Mouse (Mus musculus): ENCODE data around the gene Rab3gap1. TPM values are rescaled to one million over a fixed set of nuclear protein-coding genes. Genes with fewer than 3 reads are reported as not detected.

The Rab3gap1 gene
- polyA plus RNA-seq (2015; fragmentation: Nextera tagmentation; extraction: Ambion mirVana), result 8.2 and 9.1 TPM in 2 replicates

- peak; percentile 97 for ATAC-seq (ENCODE audit: insufficient read depth)
- no peaks in the 10 kb centered on the region for H3K9me3 ChIP-seq (replicated peaks)
- 10% methylated on average over 47 of the region's 47 CpGs for WGBS (ENCODE audit: insufficient replicate concordance)
These were observed at the start of gene Rab3gap1 for GRCm38 (mm10) chr1:127868300-127869261. TSS of gene Rab3gap1 (plus strand) at chr1:127868773.

DNA sequence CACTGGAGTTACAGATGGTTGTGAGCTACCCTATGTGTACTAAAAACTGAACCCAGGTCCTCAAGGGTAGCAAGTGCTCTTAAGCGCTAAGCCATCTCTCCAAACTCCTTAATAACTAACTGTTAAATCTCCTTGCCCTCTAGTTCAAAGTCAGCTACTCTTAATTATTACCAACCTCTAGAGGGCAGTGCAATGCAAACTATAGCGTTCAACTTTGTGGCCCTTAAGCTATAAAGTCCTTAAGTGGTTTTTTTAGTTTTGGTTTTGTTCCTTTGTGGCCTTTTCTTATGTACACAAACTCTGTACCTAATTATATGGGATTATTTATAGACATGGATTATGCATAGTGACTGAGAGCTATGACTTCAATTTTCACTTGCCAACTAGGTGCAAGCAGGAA is 41.2 kb upstream of the Rab3gap1 start:
- Histone ChIP-seq H3K27me3 (no peaks in the 10 kb centered on the region), H3K27ac (replicated peaks) (no peak overlapping the region), H3K9me3 (replicated peaks) (no peaks in the 10 kb centered on the region), H3K36me3 (replicated peaks) (no peaks in the 10 kb centered on the region), H3K9ac (no peak overlapping the region), H3K4me3 (replicated peaks) (no peak overlapping the region), H3K4me1 (replicated peaks) (no peaks in the 10 kb centered on the region), H3K4me2 (no peak overlapping the region)
- 7% methylated on average over 2 of the region's 2 CpGs for WGBS (ENCODE audit: insufficient replicate concordance)
- ATAC-seq (ENCODE audit: insufficient read depth), result no peak

More at GRCm38 (mm10) chr1:127868300-127869261, at the start of gene Rab3gap1:
- Histone ChIP-seq H3K4me2 (peak within 1 kb of the TSS; percentile 66), H3K4me3 (replicated peaks) (peak within 1 kb of the TSS; percentile 93), H3K4me1 (replicated peaks) (peaks cover 16% of the 10 kb centered on the region), H3K27ac (replicated peaks) (peak within 1 kb of the TSS; percentile 86), H3K27me3 (no peaks in the 10 kb centered on the region), H3K36me3 (replicated peaks) (peaks cover 5% of the 10 kb centered on the region; the same call in 1 of the 2 replicates), H3K9ac (peak within 1 kb of the TSS; percentile 80)

DNA sequence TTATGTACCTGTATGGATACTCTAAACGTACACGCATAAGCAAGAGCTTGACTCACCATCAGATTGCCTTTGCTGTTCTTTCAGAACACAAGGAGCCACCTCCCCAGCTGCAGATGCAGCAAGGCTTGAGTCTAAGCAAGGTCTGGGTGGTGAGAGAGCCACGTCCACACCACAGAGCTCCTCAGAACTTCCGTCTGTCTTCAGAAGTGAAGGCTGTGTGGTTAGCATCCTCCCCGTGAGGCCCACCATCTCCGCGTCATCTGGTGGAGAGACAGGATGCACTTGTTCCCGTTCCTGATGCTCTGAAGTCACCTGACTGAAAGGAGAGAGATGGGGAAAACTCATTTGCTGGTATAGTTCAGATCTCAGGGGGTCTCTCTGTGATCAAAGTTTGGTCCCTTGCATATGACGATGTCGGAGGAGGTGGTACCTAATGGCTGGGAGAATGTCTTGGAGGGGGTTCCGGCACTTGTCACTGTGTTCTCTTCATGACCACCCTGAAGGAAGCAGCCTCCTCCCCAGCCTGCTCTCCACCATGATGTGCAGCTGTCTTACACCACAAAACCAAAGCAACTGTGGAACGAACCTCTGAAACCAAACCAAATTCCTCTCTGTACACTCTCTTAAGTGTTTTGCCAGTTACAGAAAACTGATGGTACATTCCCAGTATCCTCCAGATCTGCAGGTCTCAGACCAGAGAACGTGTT is 38.2 kb upstream of the Rab3gap1 start:
- Histone ChIP-seq H3K9me3 (replicated peaks) (no peaks in the 10 kb centered on the region), H3K27me3 (no peaks in the 10 kb centered on the region)
- no peak for ATAC-seq (ENCODE audit: insufficient read depth)

GRCm38 (mm10) chr1:127833714-127834113 is 34.9 kb upstream of the Rab3gap1 start:
- Histone ChIP-seq H3K4me3 (replicated peaks) (no peak overlapping the region), H3K9me3 (replicated peaks) (no peaks in the 10 kb centered on the region), H3K9ac (no peak overlapping the region), H3K4me2 (no peak overlapping the region), H3K27ac (replicated peaks) (no peak overlapping the region), H3K4me1 (replicated peaks) (no peaks in the 10 kb centered on the region; the same call in 1 of the 2 replicates), H3K36me3 (replicated peaks) (no peaks in the 10 kb centered on the region), H3K27me3 (no peaks in the 10 kb centered on the region)
- peak; percentile 52; the same call in 1 of the 2 replicates for ATAC-seq (ENCODE audit: insufficient read depth)
- 24% methylated on average over 2 of the region's 2 CpGs for WGBS (ENCODE audit: insufficient replicate concordance)

More for the DNA sequence above, 38.2 kb upstream of the Rab3gap1 start:
- Histone ChIP-seq H3K36me3 (replicated peaks) (no peaks in the 10 kb centered on the region), H3K4me2 (no peak overlapping the region), H3K27ac (replicated peaks) (no peak overlapping the region), H3K4me3 (replicated peaks) (no peak overlapping the region), H3K4me1 (replicated peaks) (no peaks in the 10 kb centered on the region; the same call in 1 of the 2 replicates), H3K9ac (no peak overlapping the region)
- 42% methylated on average over 13 of the region's 13 CpGs for WGBS (ENCODE audit: insufficient replicate concordance)

- no peak overlapping the region for H3K27ac ChIP-seq (replicated peaks)
- ATAC-seq (ENCODE audit: insufficient read depth), result no peak
- 41% methylated on average over 4 of the region's 4 CpGs for WGBS (ENCODE audit: insufficient replicate concordance)
These were observed 34.4 kb upstream of the Rab3gap1 start for GRCm38 (mm10) chr1:127834202-127834601.

DNA sequence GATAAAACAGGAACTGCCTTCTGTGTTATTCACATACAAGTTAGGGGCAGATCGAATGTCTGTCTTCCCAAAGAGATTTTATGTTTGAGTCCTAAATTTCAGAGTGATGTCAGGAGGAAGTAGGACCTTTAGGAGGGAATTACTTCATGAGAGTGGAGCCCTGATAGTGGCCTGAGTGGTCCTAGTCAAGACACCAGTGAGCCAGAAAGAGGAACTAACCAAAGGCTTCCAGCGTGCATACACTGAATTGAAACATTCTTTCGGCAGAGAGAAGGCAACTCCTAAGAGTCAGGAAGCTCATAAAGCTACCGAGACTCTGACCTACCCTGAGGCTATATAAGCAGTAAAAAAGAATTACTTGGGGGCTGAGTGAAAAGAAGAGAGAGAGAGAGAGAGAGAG is 32.0 kb upstream of the Rab3gap1 start:
- H3K4me2 ChIP-seq, result no peak overlapping the region
- ATAC-seq (ENCODE audit: insufficient read depth), result no peak
- no peaks in the 10 kb centered on the region for H3K27me3 ChIP-seq
- no peak overlapping the region for H3K9ac ChIP-seq
- H3K9me3 ChIP-seq (replicated peaks), result no peaks in the 10 kb centered on the region
- no peak overlapping the region for H3K27ac ChIP-seq (replicated peaks)
- no peaks in the 10 kb centered on the region; the same call in 1 of the 2 replicates for H3K4me1 ChIP-seq (replicated peaks)
- no peak overlapping the region for H3K4me3 ChIP-seq (replicated peaks)
- 17% methylated on average over 4 of the region's 4 CpGs for WGBS (ENCODE audit: insufficient replicate concordance)
- H3K36me3 ChIP-seq (replicated peaks), result no peaks in the 10 kb centered on the region

More at GRCm38 (mm10) chr1:127834202-127834601, 34.4 kb upstream of the Rab3gap1 start:
- H3K4me2 ChIP-seq, result no peak overlapping the region
- no peaks in the 10 kb centered on the region for H3K36me3 ChIP-seq (replicated peaks)
- no peaks in the 10 kb centered on the region for H3K9me3 ChIP-seq (replicated peaks)
- no peak overlapping the region for H3K9ac ChIP-seq
- no peaks in the 10 kb centered on the region for H3K27me3 ChIP-seq
- H3K4me1 ChIP-seq (replicated peaks), result no peaks in the 10 kb centered on the region; the same call in 1 of the 2 replicates
- H3K4me3 ChIP-seq (replicated peaks), result no peak overlapping the region

DNA sequence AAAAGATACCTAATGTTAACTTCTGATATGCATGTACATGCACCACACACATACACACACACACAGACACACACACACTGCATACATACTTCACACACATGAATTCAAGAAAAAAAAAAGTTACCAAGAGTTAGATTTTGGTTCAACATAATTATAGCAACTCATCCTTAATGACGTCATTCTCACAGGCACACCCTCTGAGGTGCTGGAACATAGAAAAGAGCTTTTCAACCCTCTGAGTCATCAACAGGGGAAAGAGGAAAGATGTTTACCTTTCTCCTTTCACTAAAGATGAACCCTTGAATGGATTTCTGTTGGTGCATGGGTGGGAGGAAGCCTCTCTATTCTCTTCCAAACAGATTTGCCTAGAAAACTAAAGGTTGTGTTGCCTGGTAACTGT is 30.0 kb upstream of the Rab3gap1 start:
- H3K4me2 ChIP-seq, result no peak overlapping the region
- no peak overlapping the region for H3K9ac ChIP-seq
- ATAC-seq (ENCODE audit: insufficient read depth), result no peak
- H3K27ac ChIP-seq (replicated peaks), result no peak overlapping the region
- H3K9me3 ChIP-seq (replicated peaks), result no peaks in the 10 kb centered on the region
- no peaks in the 10 kb centered on the region; the same call in 1 of the 2 replicates for H3K4me1 ChIP-seq (replicated peaks)
- H3K27me3 ChIP-seq, result no peaks in the 10 kb centered on the region
- no peaks in the 10 kb centered on the region for H3K36me3 ChIP-seq (replicated peaks)
- no peak overlapping the region for H3K4me3 ChIP-seq (replicated peaks)
- 35% methylated on average over 1 of the region's 1 CpGs for WGBS (ENCODE audit: insufficient replicate concordance)

DNA sequence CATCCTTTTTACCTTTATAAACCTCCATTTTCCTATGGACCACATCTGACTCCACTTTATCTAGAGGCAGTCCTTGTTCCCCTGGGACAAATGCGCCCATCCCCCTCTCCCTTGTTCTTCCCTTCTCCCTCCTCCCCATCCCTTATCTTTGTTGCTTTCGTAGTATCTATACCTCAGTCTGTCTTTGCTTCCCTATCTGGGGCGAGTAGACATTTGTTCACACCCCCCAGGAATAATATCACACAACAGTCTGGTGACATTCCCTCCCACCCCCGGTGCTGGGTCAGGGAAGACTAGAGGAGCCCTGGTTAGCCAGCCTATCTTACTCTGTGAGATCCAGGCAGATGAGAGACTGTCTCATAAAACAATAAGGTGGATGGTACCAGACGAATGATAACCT is 23.1 kb upstream of the Rab3gap1 start:
- WGBS (ENCODE audit: insufficient replicate concordance), result 29% methylated on average over 5 of the region's 5 CpGs

DNA sequence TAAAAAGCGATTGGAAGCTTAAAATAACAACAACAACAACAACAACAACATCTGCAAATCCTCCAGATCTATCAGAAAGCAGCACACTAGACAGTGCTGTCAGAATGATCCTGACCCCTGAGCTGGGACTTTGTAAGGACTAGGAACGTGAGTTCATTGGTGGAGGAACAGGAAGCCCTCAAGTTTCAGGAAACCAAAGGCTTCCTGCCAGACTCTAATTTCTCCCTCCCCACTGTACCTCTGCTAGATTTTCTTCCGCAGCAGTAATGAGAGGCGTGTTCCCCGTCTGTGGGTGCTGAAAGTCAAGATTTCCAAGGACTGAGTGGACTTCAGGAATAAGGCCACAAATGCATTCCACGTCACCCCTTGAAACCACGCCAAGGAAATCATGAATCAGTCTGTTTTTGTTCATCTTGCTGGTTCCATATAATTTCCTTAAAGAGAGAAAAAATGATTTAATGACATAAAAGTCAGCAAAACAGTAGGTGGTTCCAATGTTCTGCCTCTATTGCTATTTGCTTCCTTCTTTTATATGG is 18.4 kb upstream of the Rab3gap1 start:
- Histone ChIP-seq H3K27me3 (no peaks in the 10 kb centered on the region), H3K4me1 (replicated peaks) (no peaks in the 10 kb centered on the region), H3K9me3 (replicated peaks) (no peaks in the 10 kb centered on the region), H3K4me2 (no peak overlapping the region), H3K4me3 (replicated peaks) (no peak overlapping the region), H3K27ac (replicated peaks) (no peak overlapping the region), H3K9ac (no peak overlapping the region), H3K36me3 (replicated peaks) (no peaks in the 10 kb centered on the region)
- WGBS (ENCODE audit: insufficient replicate concordance), result 19% methylated on average over 7 of the region's 7 CpGs
- no peak for ATAC-seq (ENCODE audit: insufficient read depth)

More for the DNA sequence above, 23.1 kb upstream of the Rab3gap1 start:
- Histone ChIP-seq H3K27me3 (no peaks in the 10 kb centered on the region), H3K9me3 (replicated peaks) (no peaks in the 10 kb centered on the region), H3K4me1 (replicated peaks) (no peaks in the 10 kb centered on the region), H3K27ac (replicated peaks) (no peak overlapping the region), H3K9ac (no peak overlapping the region), H3K4me3 (replicated peaks) (no peak overlapping the region), H3K36me3 (replicated peaks) (no peaks in the 10 kb centered on the region), H3K4me2 (no peak overlapping the region)
- ATAC-seq (ENCODE audit: insufficient read depth), result peak; percentile 57; the same call in 1 of the 2 replicates

GRCm38 (mm10) chr1:127854486-127855222 is 13.9 kb upstream of the Rab3gap1 start, which contains the start of gene Map3k19:
TSS of gene Map3k19 (minus strand) at chr1:127855031.
- H3K4me1 ChIP-seq (replicated peaks), result no peaks in the 10 kb centered on the region
- H3K4me3 ChIP-seq (replicated peaks), result no peak within 1 kb of the TSS
- no peak within 1 kb of the TSS for H3K27ac ChIP-seq (replicated peaks)
- H3K9me3 ChIP-seq (replicated peaks), result no peaks in the 10 kb centered on the region
- 71% methylated on average over 14 of the region's 14 CpGs for WGBS (ENCODE audit: insufficient replicate concordance)
- H3K27me3 ChIP-seq, result no peaks in the 10 kb centered on the region
- no peak within 1 kb of the TSS for H3K9ac ChIP-seq
- ATAC-seq (ENCODE audit: insufficient read depth), result no peak
- no peaks in the 10 kb centered on the region for H3K36me3 ChIP-seq (replicated peaks)
- H3K4me2 ChIP-seq, result no peak within 1 kb of the TSS

Measured in liver, embryonic 15.5 days (tissue).